ENCODE assay signal across 20 mouse cellular contexts in the genomic region with DNA sequence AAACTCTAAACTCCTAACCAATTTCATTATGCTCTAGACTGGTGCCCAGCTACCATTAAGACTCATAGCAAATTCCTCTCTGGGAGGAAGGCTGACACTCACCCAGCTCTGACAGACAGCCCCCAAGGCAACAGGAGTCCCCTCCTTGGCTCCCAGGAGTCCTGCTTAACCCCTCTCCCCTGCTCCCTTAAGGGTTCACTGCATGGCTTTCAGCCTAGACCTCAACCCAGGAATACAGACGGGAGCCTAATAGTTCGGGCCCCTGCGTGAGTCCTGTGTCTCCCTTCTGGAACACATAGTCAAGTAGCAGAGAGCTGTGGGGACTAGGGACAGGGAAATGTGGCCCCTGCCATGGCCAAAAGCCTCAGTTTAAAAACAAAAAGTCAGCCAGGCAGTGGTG.
"Had no signal": no experiment of that assay in that cellular context is flagged by ENCODE, and none has a peak within 500 bp of the region (broad histone marks: within the 10 kb centered on the region; RNA-seq: fewer than 3 reads in every experiment).

No protein-coding gene starts in this region.

- DNase-seq: kidney, adult 11 months; kidney, adult 9 months; kidney, postnatal 14 days; kidney, postnatal 4 days; left cerebral cortex, postnatal 4 days; liver; lung, adult 18-20 months; lung, postnatal 10 days; lung, postnatal 36 days had no signal

- H3K9me3 ChIP-seq: intestine, embryonic 15.5 days; limb, embryonic 13.5 days; liver, embryonic 12.5 days; liver, embryonic 15.5 days; lung, embryonic 15.5 days; megakaryocyte, embryonic 14.5 days; midbrain, embryonic 10.5 days; midbrain, embryonic 13.5 days; neural tube, embryonic 13.5 days; stomach, embryonic 15.5 days had no signal

- H3K27me3 ChIP-seq: intestine, embryonic 15.5 days; lung, embryonic 15.5 days; stomach, embryonic 15.5 days had no signal

- H3K36me3 ChIP-seq: intestine, embryonic 15.5 days; limb, embryonic 13.5 days; liver, embryonic 12.5 days; liver, embryonic 15.5 days; midbrain, embryonic 13.5 days; neural tube, embryonic 13.5 days; stomach, embryonic 15.5 days had no signal

- H3K4me3 ChIP-seq: intestine, embryonic 15.5 days; limb, embryonic 13.5 days; liver, embryonic 12.5 days; liver, embryonic 15.5 days; lung, embryonic 15.5 days; megakaryocyte, embryonic 14.5 days; midbrain, embryonic 10.5 days; midbrain, embryonic 13.5 days; myocyte; neural tube, embryonic 13.5 days; stomach, embryonic 15.5 days had no signal

- H3K27ac ChIP-seq: intestine, embryonic 15.5 days; limb, embryonic 13.5 days; liver, embryonic 12.5 days; liver, embryonic 15.5 days; lung, embryonic 15.5 days; midbrain, embryonic 10.5 days; midbrain, embryonic 13.5 days; neural tube, embryonic 13.5 days; stomach, embryonic 15.5 days had no signal
